Mouse (Mus musculus): Measurements from ENCODE around the gene Cd5.

Cd5 gene

DNA sequence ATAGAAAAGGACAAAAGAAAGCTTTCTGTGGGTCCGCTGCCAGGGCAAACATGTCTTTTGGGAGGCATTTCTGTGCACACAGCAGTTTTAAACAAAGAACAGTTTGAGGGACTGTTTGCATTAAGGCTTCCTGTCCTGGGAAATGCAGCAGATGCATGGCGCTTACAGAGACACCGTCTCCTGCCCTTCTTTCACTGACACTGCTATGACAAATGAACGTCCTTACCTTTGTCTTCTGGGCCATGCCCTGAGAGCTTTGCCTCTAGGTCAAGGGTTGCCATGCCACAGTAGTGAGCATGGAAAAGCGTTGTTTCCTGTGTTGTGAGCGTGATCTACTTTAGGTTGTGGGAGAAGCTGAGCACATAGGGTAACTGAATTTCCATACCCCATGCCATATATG, 19.9 kb upstream of the Cd5 start:
- DNase-seq (ENCODE audit: low spot score in 2 of 2) = no peak

DNA sequence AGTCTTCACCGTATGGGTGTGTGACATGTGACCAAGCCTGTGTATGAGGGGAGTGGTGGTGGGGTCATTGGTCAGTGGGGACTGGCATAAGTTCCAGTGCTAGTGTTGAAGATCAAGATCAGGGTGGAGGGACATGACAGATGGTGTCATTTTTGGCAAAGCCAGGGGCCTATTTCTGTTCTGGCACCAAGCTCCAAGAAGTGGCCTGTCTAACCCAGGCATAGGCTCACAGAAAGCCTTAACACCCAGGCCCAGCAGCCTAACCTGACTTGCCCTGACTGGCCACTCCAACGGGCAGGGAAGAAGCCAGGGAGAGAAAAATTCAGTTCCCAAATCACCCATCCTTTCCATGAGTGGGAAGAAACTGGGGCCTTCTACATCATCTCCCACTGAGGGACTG, 18.7 kb upstream of the Cd5 start:
- no peak for DNase-seq (ENCODE audit: low spot score in 2 of 2)

DNA sequence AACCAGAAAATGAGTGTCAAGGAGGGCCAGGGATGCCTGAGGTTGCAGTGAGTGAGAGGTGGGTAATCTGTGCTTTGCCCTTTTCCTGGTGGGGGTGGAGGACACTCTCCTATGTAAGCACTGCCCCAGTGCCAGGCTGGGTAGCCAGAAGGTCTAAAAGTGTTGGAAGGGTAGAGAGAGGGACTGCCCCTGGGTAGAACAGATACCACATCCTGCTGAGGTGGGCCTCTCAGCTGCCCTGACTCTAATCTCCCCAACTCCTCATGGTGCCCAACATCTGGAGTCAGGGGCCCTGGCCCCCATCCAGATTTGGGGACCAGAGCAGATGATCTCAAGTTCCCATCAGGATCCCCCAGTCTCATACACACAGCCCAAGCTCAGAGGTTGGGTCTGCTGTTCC, 18.3 kb upstream of the Cd5 start:
- DNase-seq (ENCODE audit: low spot score in 2 of 2) = no peak

DNA sequence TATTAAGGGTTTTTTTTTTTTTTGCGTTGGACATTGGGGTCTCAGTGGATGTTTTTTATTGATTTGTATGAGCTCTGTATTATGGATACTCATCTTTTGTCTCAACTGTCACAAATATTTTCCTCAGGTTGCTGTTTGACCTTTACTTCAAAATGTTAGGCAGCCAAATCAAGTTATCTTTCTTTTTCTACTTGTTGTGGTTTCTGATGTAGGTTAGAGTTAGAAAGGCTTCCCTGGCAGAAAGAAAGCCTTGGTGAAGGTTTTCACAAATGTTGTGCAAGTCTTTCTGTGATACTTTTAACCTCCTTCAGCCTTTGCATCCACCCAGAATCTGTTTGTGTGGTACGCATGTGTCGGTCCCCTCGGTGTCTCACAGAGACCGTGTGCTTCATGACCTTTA, 13.8 kb upstream of the Cd5 start:
- DNase-seq (ENCODE audit: low spot score in 2 of 2) = no peak

DNA sequence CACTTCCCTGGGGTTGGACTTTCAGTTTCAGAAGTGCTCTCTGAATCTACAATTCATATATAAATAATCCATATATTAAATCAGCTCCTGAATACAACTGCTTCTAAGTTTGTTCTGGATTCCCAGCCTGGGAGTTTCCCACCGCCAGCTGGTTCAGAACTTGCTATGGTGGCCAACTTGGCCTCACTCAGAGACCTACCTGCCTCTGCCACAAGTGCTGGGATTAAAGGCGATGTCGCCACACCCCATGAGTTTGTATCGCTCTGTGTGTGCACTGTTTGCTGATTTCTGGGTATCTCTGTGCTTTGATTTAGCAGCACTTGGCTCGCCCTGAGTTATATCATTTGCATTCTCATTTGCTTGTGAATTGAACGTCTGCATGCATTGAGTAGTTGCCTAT, 13.3 kb upstream of the Cd5 start:
- no peak for DNase-seq (ENCODE audit: low spot score in 2 of 2)

DNA sequence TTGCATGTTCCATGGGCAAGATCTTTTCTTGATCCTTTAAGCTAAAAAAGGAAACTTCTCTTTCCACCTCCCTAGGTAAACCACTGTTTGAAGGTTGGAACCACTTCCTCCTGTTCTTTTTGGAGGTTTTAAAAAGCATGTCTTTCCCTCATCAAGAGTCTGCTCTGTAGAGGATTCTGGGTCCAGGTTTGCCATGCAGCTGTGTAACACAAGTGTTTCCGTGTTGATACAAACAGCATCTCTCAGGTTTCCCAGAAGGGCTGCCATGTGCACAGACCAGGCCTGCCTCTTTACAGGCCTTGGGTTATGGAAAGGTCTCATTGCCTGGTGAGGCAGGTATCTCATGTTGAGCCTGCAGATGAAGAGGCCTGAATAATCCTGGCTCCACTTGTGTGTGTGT, 12.8 kb upstream of the Cd5 start:
- DNase-seq (ENCODE audit: low spot score in 2 of 2) = no peak

DNA sequence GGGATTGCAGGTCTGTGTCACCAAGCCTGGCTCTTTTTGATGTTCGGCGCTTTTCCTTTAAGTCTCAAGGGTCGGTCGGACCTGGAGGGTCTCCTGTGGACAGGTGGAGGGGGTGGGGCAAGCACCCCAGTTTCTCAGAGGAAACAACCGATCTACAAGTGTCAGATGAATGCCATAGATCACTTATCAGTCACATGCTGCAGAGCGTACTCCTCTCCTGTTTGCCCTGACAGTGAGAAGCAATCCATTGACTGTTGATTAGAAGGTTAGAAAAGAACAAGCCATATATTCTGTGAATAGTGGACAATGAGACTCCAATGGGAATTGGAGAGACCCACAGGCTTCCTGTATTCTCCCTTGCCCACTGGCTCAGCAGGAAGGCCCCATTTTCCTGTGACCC, 11.4 kb upstream of the Cd5 start:
- no peak for DNase-seq (ENCODE audit: low spot score in 2 of 2)

DNA sequence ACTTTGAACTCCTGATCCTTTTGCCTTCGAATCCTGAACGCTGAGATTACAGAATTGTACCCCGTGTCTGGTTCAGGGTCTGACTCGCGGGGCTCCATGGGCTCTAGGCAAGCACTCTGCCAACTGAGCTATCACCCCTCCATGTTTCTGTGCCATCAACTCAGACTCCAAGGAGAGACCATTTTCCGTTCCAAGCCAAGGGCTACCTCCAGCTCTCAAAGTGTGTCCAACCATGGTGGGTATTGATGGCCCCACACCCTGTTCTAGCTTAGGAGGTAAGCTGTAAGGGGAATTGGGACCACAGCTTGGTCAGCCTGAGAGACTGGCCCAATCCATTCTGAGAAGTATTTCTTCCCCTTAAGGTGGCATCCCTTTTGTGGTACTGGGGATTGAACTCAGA, 10.5 kb upstream of the Cd5 start:
- DNase-seq (ENCODE audit: low spot score in 2 of 2) = no peak

DNA sequence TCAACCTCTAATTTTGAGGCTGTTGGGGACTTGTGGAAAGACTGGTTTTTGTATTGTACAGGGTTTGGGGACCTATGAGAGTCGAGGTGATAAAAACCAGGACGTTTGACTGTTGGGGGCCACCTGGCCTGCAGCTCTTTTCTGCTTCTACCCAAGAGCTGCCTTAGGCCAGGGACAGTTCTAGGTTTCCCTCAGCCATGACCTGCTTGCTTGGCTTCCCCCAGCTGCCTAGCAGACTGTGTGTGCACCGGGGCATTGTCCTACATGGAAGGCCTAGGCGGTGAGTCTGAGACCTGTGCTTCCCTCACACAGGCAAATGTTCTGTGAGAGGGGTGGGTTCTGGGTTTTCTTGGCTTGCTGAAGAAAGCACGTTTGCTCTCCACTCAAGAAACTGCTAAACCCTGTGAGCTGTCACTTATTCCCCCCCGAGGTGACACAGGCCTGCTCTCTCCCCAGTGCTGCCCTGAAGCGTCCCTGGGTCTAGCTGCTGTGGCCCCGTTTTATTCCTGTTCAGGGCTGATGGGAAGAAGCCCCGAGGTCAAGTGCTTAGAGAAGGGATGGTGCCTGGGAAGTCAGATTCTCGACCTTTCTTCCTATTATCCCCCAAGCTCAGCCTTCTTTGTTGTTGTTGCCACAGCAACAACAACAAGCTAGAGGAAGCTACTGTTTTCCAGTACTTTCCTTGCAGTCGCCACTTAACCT, 9.8 kb upstream of the Cd5 start:
- DNase-seq (ENCODE audit: low spot score in 2 of 2) = no peak

DNA sequence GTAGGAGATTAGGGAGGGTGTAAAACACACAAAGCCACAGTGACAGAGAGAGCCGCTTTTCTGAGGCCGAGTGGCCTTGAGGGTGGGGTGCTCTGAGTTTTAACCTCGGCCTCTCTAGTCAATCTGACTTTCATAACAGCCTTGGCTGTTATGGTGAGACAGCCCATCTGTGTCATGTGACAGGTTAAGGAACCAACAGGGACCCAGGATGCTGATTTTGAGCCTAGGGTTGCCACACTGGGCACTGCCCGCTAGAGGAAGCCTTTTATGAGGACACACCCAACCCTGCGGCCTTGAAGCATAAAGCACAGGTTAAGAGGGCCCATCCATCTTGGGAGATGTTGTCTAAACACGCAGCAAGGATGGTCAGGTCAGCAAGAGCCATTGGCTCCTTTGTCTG, 8.9 kb upstream of the Cd5 start:
- DNase-seq (ENCODE audit: low spot score in 2 of 2) = no peak

DNA sequence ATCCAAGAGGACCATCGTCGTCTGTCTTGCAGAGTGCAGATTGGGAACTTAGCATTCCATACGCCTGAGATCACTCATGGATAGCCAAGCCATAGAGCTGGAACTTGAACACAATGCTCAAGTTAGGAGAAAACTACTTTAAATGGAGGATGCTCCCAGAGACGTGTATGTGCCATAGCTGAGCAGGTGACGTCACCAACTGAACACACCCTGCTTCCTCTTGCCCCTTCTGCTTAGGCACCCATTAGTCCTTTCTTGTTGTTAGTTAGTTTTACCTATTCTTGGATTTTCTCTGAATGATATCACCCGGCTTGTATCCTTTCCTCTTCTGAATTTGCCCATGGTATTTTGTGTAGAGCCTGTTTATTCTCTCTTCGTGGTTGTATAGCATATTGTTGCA, 8.4 kb upstream of the Cd5 start:
- no peak for DNase-seq (ENCODE audit: low spot score in 2 of 2)

DNA sequence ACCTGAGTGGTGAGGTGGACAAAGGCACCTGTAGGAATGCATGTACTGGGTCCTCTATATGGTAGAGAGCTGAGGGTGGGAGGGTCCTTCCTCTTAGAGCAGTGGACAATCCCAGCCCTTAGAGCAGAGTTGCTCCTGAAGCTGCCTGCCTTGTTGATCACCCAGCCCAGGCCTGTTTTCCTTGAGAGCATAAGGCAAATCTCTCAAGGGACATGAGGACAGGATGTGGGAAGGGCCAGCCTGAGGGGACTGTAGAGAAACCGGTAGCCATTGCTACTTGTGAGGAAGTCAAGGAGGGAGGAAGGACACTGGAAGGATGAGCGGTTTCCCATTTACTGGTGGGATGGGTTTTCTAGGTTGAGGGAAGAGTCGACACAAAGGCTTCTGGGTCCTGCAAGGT, 3.8 kb upstream of the Cd5 start:
- DNase-seq (ENCODE audit: low spot score in 2 of 2) = no peak

DNA sequence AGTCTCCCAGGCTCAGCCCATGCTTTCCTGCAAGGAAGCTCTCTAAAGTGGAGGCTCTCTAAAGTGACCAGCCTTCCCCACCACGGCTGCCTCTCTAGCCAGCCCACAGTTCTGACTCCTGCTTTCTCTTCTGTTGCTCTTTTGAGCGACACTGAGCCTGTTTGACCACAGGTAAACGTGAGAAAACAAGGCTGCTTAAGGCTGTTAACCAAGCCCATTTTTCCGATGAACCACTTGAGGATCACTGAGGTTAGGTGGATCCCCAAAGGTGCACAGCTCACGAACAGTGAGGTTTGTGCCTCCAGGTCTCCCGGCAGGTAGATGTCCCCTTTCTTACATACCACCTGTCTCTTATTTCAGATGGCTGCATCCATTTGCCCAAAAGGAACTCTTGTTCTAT, 3.3 kb upstream of the Cd5 start:
- no peak for DNase-seq (ENCODE audit: low spot score in 2 of 2)

DNA sequence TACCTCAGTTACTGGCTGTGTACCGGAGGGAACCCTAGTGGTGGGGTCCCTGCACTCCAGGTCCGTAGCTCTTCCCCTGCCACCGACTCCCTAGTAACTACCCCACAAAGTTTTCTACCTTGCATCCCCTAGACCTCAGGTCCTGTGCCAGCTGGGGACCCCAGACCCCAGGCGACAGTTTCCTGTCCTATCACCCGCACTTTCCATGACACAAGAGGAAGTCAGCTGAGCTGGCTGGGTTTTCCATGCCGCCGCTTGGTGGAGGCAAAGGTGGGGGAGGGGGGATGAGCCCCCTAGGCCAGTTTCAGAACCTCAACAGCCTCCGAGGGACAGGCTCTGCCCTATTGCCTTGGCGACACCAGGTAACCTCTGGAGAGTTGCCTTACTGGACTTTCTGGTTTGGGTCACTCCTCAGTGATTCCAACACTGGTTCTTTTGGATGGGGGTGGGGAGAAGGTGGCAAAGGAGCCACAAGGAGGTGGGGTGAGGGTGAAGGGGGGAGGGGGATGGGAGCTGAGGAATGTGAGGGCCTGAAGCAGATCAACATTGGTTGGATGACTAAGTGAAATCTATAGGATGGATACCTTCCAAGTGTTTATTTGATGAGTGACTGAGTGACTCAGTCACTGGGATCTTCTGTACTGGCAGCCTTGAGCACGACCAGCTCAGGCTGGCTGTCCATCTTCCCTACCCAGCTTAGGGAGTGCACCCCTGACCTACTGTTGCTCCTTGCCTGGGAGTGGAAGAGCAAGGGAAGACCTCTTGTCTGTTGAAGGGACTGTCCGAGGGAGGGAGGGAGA, 2.0 kb upstream of the Cd5 start:
- DNase-seq (ENCODE audit: low spot score in 2 of 2) = no peak

DNA sequence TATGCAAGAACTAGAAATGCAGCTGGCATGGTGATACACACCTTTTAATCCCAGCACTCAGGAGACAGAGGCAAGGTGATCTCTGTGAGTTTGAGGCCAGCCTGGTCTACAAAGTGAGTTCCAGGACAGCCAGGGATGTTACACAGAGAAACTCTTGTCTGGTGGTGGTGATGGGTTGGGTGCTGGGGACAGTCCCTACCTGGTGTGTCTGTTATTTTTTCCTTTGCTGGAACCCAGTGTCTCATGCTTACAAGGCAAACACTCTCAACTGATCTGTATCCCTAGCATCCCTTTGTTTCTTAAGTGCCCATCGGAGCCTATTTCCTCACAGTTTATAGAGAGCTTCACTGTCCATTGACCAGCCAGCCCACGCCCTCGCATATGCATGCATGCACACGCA, 1.1 kb upstream of the Cd5 start:
- no peak for DNase-seq (ENCODE audit: low spot score in 2 of 2)

DNA sequence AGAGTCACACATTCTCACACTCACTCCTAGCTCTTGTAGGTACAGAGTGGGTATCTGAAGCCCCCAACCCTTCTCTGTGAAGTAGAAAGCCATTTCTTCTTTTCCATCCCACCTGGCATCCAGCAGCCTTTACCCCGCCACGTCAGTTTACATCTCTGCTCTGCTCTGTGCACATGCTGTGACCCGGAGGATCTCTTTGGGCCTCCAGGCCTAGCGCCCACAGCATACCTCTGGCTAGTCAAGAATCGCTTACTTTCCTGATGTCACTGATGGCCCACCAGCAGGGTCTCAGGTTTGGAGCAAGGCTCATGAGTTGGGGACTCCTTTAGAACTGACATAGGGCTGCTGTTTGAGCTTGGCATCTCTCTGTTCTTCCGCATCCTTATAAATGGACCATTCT, 764 bp downstream of the Cd5 start:
- no peak for DNase-seq (ENCODE audit: low spot score in 2 of 2)

DNA sequence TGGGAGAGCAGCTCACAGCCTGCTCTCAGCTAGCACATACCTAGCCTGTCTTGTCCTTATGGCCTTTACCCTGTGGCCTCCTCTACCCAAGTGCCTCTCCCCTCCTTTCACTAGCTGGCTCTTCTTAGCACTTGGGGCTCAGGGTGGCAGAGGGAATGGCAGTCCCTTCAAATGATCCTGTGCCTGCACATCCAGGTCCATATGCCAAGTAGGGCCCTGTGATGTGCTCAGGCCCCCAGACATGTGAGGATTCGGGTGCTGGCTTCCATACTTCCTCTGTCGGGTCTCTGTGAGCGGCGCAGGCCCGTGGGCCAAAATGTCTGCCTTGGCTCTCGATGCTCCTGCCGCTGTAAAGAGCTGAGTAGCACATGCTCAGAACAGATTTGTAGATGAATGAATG, 2.9 kb downstream of the Cd5 start:
- no peak for DNase-seq (ENCODE audit: low spot score in 2 of 2)

DNA sequence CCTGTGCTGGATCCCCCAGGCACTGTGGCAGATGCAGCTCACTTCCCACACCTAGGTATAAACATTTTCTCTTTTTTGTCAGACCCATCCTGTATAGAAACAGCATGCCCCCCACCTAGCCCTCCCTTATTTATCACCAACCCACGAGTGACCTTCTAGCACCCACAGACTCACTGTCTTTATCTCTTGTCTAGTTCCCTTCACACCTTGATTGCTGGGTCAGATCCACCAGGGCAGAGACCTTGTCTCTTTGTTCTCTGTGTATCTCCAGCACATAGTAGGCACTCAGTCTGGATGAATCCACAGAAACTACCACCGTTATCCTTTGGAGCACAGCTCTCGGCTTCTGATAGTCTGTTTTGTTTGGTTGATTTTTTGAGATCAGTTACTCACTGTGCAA, 3.7 kb downstream of the Cd5 start:
- DNase-seq (ENCODE audit: low spot score in 2 of 2) = no peak

DNA sequence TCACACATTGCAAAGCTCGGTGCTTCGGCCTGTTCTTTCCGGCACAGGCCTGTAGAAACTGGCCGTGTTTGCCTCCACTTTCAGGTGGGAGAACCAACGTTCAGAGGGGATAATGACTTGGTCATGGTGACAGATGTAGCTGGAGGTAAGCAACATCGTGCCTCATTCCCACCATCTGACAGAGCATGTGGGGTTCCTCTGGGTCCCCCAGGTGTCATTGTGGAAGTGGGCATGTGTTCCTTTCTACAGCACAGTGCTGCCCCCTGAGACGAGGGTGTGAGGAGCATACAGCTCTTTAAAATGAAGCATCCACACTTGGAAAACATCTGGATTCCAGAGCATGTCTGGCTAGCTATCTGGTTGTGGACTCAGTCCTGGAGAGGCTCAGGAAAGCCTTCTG, 4.2 kb downstream of the Cd5 start:
- no peak for DNase-seq (ENCODE audit: low spot score in 2 of 2)

DNA sequence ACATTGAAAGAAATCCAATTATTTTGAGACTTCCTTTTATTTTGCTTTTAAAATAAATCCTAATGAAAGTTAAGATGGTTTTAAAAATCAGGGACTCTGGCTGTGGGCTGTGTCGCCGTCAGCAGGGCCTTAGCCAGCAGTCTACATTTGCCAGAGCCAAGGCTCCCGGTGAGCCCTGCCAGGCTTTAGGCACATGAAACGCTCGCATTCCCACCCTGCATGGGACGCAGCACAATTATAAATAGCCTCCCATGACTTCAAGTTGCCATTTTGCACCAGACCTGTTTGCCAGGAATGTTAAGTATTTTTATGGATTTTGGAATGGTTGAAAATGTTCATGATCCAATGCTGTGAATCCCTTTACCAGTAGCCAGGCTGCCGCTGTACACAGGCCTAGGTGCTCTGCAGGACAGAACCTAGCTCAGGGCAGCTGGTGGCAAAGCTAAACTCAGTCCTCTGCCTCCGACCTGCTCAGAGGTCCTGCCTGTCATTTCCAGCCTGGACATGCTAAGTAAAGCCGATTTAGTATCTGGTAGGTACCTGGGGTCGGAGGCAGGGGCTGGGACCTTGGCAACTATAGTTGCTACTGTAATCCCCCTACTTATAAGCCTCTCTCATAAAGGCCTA, 5.2 kb downstream of the Cd5 start:
- no peak for DNase-seq (ENCODE audit: low spot score in 2 of 2)

DNA sequence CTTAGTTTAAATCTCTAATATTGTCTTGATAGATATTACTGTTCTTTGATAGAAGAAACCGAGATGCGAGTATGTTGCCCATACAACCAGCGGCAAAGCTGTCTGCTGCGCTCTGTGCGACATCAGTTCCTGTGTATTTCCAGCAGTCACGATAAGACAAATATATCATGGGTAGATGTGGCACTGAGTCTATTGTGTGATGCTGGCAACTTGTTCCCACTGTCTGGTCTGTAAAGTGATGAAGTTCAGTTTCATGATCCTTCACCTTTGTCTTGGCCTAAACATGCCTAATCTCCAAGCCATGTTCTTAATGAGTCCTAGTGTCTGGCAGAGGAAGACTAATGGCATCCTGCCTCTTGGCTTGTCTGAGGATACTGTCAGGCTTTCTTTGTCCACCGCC, 6.1 kb downstream of the Cd5 start:
- no peak for DNase-seq (ENCODE audit: low spot score in 2 of 2)

DNA sequence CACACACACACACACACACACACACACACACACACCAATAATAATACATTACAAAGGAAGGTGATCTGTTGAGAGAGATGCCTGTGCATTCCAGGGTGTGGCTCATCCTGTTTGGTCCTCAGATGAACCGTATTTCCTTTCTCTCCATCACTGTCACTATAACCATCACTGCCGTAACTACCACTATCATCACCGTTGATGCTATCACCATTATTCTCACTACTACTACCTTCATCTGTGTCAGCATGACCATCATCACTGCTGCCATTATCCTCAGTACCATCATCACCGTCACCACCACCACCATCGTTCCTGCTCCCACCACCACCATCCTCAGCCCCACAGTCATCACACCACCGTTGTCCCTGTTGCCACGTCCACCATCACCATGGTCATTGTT, 6.8 kb downstream of the Cd5 start:
- DNase-seq (ENCODE audit: low spot score in 2 of 2) = no peak

DNA sequence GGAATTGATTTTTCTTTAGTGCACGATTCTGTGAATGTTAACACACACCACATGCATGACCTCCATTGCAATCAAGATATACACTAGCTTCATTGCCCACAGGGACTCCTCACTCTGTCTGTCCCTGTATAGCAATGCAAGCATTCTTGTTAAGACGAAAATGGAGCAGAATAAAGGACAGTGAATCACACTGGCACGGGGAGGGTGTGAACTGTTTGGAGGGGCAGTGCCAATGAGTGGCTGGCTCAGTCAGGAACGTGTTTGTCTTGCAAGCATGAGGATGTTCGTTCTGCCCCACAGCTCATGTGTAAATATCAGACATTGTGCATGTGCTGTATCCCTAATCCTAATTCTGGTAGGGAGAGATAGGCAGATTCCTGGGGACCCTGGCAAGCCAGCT, 8.3 kb downstream of the Cd5 start:
- no peak for DNase-seq (ENCODE audit: low spot score in 2 of 2)

Data from urinary bladder, postnatal 4 days (tissue).